ENCODE assay signal across 22 mouse cellular contexts in genomic region chr17:24440377-24440776, GRCm38 (mm10).
"Had no signal": no experiment of that assay in that cellular context is flagged by ENCODE, and none has a peak within 500 bp of the region (broad histone marks: within the 10 kb centered on the region; RNA-seq: fewer than 3 reads in every experiment).

No protein-coding gene starts in this region.

- H3K9me3 ChIP-seq: kidney, embryonic 15.5 days; limb, embryonic 12.5 days; limb, embryonic 15.5 days; megakaryocyte, embryonic 14.5 days; midbrain, embryonic 10.5 days; midbrain, embryonic 13.5 days; neural tube, embryonic 13.5 days; stomach, embryonic 15.5 days had no signal

- H3K4me3 ChIP-seq: kidney, embryonic 15.5 days; left cerebral cortex, adult 2 months; limb, embryonic 12.5 days; limb, embryonic 15.5 days; megakaryocyte, embryonic 14.5 days; midbrain, embryonic 10.5 days; midbrain, embryonic 13.5 days; myocyte; neural tube, embryonic 13.5 days; stomach, embryonic 15.5 days had no signal

- H3K4me2 ChIP-seq: kidney, embryonic 15.5 days; limb, embryonic 12.5 days; limb, embryonic 15.5 days; liver, embryonic 11.5 days; lung, embryonic 14.5 days; midbrain, embryonic 13.5 days; neural tube, embryonic 13.5 days; stomach, embryonic 15.5 days had no signal

- H3K9ac ChIP-seq: kidney, embryonic 15.5 days; limb, embryonic 12.5 days; limb, embryonic 15.5 days; liver, embryonic 14.5 days; liver, postnatal 0 days; lung, embryonic 14.5 days; midbrain, embryonic 13.5 days; neural tube, embryonic 13.5 days; stomach, embryonic 15.5 days had no signal

- DNase-seq: kidney, adult 8-10 months; kidney, postnatal 10 days; layer of hippocampus, postnatal 36 days; liver, postnatal 0 days; lung, embryonic 14.5 days; right cerebral cortex, postnatal 25 days; spleen, adult 18-20 months; thymus, postnatal 14 days had no signal

- ATAC-seq: liver, postnatal 0 days; lung, postnatal 0 days; midbrain, embryonic 13.5 days; midbrain, embryonic 16.5 days had no signal

- H3K4me1 ChIP-seq: kidney, embryonic 15.5 days; limb, embryonic 12.5 days; limb, embryonic 15.5 days; megakaryocyte, embryonic 14.5 days; midbrain, embryonic 10.5 days; midbrain, embryonic 13.5 days; neural tube, embryonic 13.5 days; stomach, embryonic 15.5 days had no signal

- H3K27ac ChIP-seq: kidney, embryonic 15.5 days; left cerebral cortex, adult 2 months; limb, embryonic 12.5 days; limb, embryonic 15.5 days; liver, embryonic 14.5 days; midbrain, embryonic 10.5 days; midbrain, embryonic 13.5 days; neural tube, embryonic 13.5 days; stomach, embryonic 15.5 days had no signal

- H3K27me3 ChIP-seq: kidney, embryonic 15.5 days; limb, embryonic 12.5 days; limb, embryonic 15.5 days; megakaryocyte, embryonic 14.5 days; midbrain, embryonic 13.5 days; neural tube, embryonic 13.5 days; stomach, embryonic 15.5 days had no signal
